Mouse (Mus musculus): ENCODE data around the gene Ddx31. TPM values are rescaled to one million over a fixed set of nuclear protein-coding genes. Genes with fewer than 3 reads are reported as not detected.

The Ddx31 gene
- polyA plus RNA-seq, 1 experiment = 3.4 TPM

DNA sequence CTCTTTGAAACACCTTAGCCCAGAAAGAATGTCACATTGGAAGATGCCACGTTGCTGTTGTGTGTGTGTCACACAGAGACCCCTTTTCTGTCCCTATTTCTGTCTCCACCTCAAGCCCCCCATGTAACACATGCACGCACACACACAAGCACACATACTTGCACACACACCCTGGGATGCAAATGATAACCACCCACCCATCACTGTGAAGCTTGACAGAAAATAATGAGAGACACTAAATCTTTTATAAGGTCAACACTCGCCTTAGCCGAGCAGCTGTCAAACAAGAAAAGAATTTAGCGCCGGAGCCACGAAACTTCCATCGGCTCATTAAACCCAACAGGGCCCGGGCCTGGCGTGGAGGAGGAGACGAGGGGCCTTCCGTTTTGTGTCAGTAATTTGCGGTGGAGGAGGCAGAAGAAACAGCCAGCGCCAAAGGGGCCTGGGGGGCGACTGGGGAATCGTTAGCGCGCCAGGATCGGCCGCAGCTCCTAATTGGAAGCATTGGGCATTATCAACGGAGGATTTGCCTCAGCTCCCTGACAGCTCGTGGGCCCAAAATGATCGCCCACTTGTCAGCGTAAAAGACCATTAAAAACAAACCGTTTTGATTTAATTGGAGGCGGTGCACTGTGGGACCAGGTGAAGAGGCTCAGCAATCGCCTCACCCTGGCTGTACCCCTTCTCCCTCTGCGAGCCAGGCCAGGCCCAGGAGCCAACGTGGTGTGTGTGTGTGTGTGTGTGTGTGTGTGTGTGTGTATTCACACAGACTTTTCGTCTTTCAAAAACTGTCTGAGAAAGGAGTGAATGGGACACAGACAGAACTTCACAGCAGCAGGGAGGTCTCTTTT lies 103.7 kb downstream of the Ddx31 start:
- Histone ChIP-seq H3K36me3 (ENCODE audit: control insufficient read depth, insufficient read depth, low read length) (no peaks in the 10 kb centered on the region), H3K27me3 (replicated peaks; ENCODE audit: control insufficient read depth, insufficient read depth, low read length) (no peaks in the 10 kb centered on the region; the same call in 1 of the 2 replicates), H3K4me1 (ENCODE audit: control insufficient read depth, insufficient read depth, low read length) (no peaks in the 10 kb centered on the region), H3K4me3 (ENCODE audit: insufficient read depth, low read depth, low read length) (no peak overlapping the region), H3K27ac (ENCODE audit: insufficient read depth, low read depth, low read length) (no peak overlapping the region)
- TF ChIP-seq POLR2A (IDR thresholded peaks at IDR 0.05; ENCODE audit: low read depth, low read length) (no peak), CTCF (conservative IDR thresholded peaks at IDR 0.05; ENCODE audit: insufficient read depth, insufficient read length, low read depth, low read length) (no peak)
- WGBS = 19% methylated on average over 30 of the region's 30 CpGs
- no peak for DNase-seq

- no peak for DNase-seq
- no peak overlapping the region for H3K4me3 ChIP-seq (ENCODE audit: insufficient read depth, low read depth, low read length)
- no peak overlapping the region for H3K27ac ChIP-seq (ENCODE audit: insufficient read depth, low read depth, low read length)
- WGBS = 40% methylated on average over 6 of the region's 6 CpGs
- no peaks in the 10 kb centered on the region; the same call in 1 of the 2 replicates for H3K27me3 ChIP-seq (replicated peaks; ENCODE audit: control insufficient read depth, insufficient read depth, low read length)
- H3K4me1 ChIP-seq (ENCODE audit: control insufficient read depth, insufficient read depth, low read length) = no peaks in the 10 kb centered on the region
- TF ChIP-seq CTCF (conservative IDR thresholded peaks at IDR 0.05; ENCODE audit: insufficient read depth, insufficient read length, low read depth, low read length) = no peak
- no peak for TF ChIP-seq POLR2A (IDR thresholded peaks at IDR 0.05; ENCODE audit: low read depth, low read length)
- H3K36me3 ChIP-seq (ENCODE audit: control insufficient read depth, insufficient read depth, low read length) = no peaks in the 10 kb centered on the region
Observed at GRCm38 (mm10) chr2:28945388-28945787, 105.2 kb downstream of the Ddx31 start.

- TF ChIP-seq POLR2A (IDR thresholded peaks at IDR 0.05; ENCODE audit: low read depth, low read length) = no peak
- TF ChIP-seq CTCF (conservative IDR thresholded peaks at IDR 0.05; ENCODE audit: insufficient read depth, insufficient read length, low read depth, low read length) = no peak
- no peak overlapping the region for H3K27ac ChIP-seq (ENCODE audit: insufficient read depth, low read depth, low read length)
- no peak overlapping the region for H3K4me3 ChIP-seq (ENCODE audit: insufficient read depth, low read depth, low read length)
- no peaks in the 10 kb centered on the region for H3K27me3 ChIP-seq (replicated peaks; ENCODE audit: control insufficient read depth, insufficient read depth, low read length)
- H3K36me3 ChIP-seq (ENCODE audit: control insufficient read depth, insufficient read depth, low read length) = no peaks in the 10 kb centered on the region
- no peak for DNase-seq
- H3K4me1 ChIP-seq (ENCODE audit: control insufficient read depth, insufficient read depth, low read length) = no peaks in the 10 kb centered on the region
- 91% methylated on average over 3 of the region's 3 CpGs for WGBS
Observed at GRCm38 (mm10) chr2:28946312-28946711, 106.1 kb downstream of the Ddx31 start.

GRCm38 (mm10) chr2:28952981-28953380 lies 112.8 kb downstream of the Ddx31 start:
- no peak for DNase-seq
- no peaks in the 10 kb centered on the region for H3K4me1 ChIP-seq (ENCODE audit: control insufficient read depth, insufficient read depth, low read length)
- H3K27me3 ChIP-seq (replicated peaks; ENCODE audit: control insufficient read depth, insufficient read depth, low read length) = no peaks in the 10 kb centered on the region
- H3K36me3 ChIP-seq (ENCODE audit: control insufficient read depth, insufficient read depth, low read length) = no peaks in the 10 kb centered on the region
- no peak for TF ChIP-seq POLR2A (IDR thresholded peaks at IDR 0.05; ENCODE audit: low read depth, low read length)
- no peak for TF ChIP-seq CTCF (conservative IDR thresholded peaks at IDR 0.05; ENCODE audit: insufficient read depth, insufficient read length, low read depth, low read length)
- 49% methylated on average over 8 of the region's 8 CpGs for WGBS
- no peak overlapping the region for H3K4me3 ChIP-seq (ENCODE audit: insufficient read depth, low read depth, low read length)
- H3K27ac ChIP-seq (ENCODE audit: insufficient read depth, low read depth, low read length) = no peak overlapping the region

- Histone ChIP-seq H3K27me3 (replicated peaks; ENCODE audit: control insufficient read depth, insufficient read depth, low read length) (no peaks in the 10 kb centered on the region), H3K36me3 (ENCODE audit: control insufficient read depth, insufficient read depth, low read length) (no peaks in the 10 kb centered on the region), H3K27ac (ENCODE audit: insufficient read depth, low read depth, low read length) (no peak overlapping the region), H3K4me1 (ENCODE audit: control insufficient read depth, insufficient read depth, low read length) (no peaks in the 10 kb centered on the region), H3K4me3 (ENCODE audit: insufficient read depth, low read depth, low read length) (no peak overlapping the region)
- no peak for DNase-seq
- no peak for TF ChIP-seq POLR2A (IDR thresholded peaks at IDR 0.05; ENCODE audit: low read depth, low read length)
- TF ChIP-seq CTCF (conservative IDR thresholded peaks at IDR 0.05; ENCODE audit: insufficient read depth, insufficient read length, low read depth, low read length) = no peak
- 68% methylated on average over 9 of the region's 9 CpGs for WGBS
Observed at GRCm38 (mm10) chr2:28954595-28954994, 114.4 kb downstream of the Ddx31 start.

Other genes starting within 250 kb of the Ddx31 start
- 0.06 and 0.30 TPM in 2 replicates for gene Gfi1b, start 218.4 kb upstream of the Ddx31 start, polyA plus RNA-seq (2012; rRNA removed)
- gene Tsc1, start 199.2 kb upstream of the Ddx31 start, polyA plus RNA-seq (2012; rRNA removed) = 17.5 and 21.4 TPM in 2 replicates
- 1.4 and 1.5 TPM in 2 replicates for gene Spaca9, start 140.7 kb upstream of the Ddx31 start, polyA plus RNA-seq (2012; rRNA removed)
- gene Ak8, start 140.2 kb upstream of the Ddx31 start, polyA plus RNA-seq (2012; rRNA removed) = 0.34 and 0.36 TPM in 2 replicates
- 7.1 and 7.4 TPM in 2 replicates for gene Gtf3c4, start within 50 bp of the Ddx31 start, polyA plus RNA-seq (2012; rRNA removed)
- gene Barhl1, start 76.3 kb downstream of the Ddx31 start, polyA plus RNA-seq (2012; rRNA removed) = 0.05 and 0.07 TPM in 2 replicates
- 0.31 and 0.61 TPM in 2 replicates for gene Cfap77, start 214.7 kb downstream of the Ddx31 start, polyA plus RNA-seq (2012; rRNA removed)
- gene Ttf1, start 219.9 kb downstream of the Ddx31 start, polyA plus RNA-seq (2012; rRNA removed) = 5.6 and 6.5 TPM in 2 replicates

Data from kidney, adult 2 months (tissue).